Mouse (Mus musculus): ENCODE measurements around the gene Pramel5.
"Not testable (repeated sequence)": the region's sequence is repeated elsewhere in the genome, so short reads cannot be mapped to it uniquely, and the experiment has no call there.

GRCm38 (mm10) chr4:144299414-144299813, 19.1 kb upstream of the Pramel5 start:
- TF ChIP-seq CTCF (IDR thresholded peaks at IDR 0.05; ENCODE audit: control insufficient read depth, insufficient read depth, insufficient replicate concordance, low read depth, low read length); POLR2A (IDR thresholded peaks at IDR 0.05; ENCODE audit: control insufficient read depth, low read depth, low read length): not testable (repeated sequence)
